Mouse (Mus musculus) layer of hippocampus, postnatal 10 days (tissue): Measurements from ENCODE around the gene Dstyk. TPM values are rescaled to one million over a fixed set of nuclear protein-coding genes. Genes with fewer than 3 reads are reported as not detected.
"Not testable (repeated sequence)": the region's sequence is repeated elsewhere in the genome, so short reads cannot be mapped to it uniquely, and the experiment has no call there.

Source experiments
- DNase-seq, 2 experiments: peaks; one replicate each; pipeline ENCODE4 v3.0.0; 2021; ENCODE audit warnings: low spot score in 2 of 2
- total RNA-seq, 2 experiments: library from RNA; stranded (reverse); gene quantifications; 2 replicates each; pipeline ENCODE4 v1.2.3; 2021

The Dstyk gene
- total RNA-seq, 2 experiments from 2014 or later = 31.0 to 34.9 TPM

GRCm38 (mm10) chr1:132436320-132436958, 19.1 kb downstream of the Dstyk start:
- DNase-seq = no peak

GRCm38 (mm10) chr1:132436960-132437359, 19.6 kb downstream of the Dstyk start:
- DNase-seq = no peak

DNA sequence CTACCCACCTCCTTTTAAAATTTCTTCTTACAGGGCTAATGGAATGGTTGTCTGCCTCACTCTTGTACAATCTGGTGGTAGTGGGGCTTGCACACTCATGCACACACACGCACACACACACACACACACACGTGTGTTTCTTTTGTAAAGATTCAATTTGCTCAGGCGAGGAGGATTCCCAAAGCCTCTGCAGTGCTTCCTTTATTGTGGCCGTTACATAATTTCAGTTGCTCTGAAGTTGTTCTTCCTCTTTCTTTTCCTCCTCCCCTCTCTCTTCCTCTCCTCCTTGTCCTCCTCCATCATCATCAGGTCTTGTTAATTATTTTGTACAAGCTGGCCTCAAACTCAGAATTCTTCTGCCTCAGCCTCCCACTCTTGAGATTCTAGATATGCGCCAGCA, 20.0 kb downstream of the Dstyk start:
- no peak for DNase-seq

DNA sequence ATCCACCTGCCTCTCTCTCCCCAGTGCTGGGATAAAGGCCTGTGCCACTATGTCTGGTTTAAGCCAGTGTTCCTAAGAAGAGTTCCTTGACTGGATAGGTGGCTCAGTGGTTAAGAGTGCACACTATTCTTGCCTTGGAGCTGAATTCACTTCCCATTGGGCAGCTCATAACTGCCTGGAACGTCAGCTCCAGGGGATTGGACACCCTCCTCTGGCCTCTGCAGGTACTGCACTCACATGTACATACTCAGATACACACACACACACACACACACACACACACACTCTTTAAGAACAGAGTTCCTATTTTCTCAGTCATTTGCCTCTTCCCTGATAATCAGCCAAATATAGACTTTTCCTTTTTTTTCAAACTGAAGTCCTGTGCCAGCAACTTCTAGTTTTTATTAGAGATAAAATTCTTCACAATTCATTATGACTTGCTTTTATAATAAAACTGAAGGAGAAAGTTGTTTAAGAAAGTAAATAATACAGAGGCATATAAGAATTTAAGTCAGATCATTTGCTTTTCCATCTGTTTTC, 23.6 kb downstream of the Dstyk start:
- no peak for DNase-seq

DNA sequence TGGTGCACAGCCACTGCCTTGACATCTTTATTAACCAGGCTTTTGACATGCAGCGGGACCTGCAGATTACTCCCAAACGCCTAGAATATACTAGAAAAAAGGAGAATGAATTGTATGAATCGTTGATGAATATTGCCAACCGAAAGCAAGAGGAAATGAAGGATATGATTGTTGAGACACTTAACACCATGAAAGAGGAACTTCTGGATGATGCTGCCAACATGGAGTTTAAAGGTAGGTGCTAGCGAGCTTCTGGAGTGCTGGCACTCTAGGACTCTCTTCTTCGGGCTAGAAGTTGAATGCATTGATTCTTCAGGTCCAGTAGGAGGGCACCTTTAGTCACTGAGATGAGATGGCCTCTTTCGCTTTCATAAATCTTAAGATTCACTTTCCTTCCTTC, 32.4 kb downstream of the Dstyk start:
- DNase-seq = no peak

GRCm38 (mm10) chr1:132464651-132465050, 47.3 kb downstream of the Dstyk start:
- DNase-seq = no peak

DNA sequence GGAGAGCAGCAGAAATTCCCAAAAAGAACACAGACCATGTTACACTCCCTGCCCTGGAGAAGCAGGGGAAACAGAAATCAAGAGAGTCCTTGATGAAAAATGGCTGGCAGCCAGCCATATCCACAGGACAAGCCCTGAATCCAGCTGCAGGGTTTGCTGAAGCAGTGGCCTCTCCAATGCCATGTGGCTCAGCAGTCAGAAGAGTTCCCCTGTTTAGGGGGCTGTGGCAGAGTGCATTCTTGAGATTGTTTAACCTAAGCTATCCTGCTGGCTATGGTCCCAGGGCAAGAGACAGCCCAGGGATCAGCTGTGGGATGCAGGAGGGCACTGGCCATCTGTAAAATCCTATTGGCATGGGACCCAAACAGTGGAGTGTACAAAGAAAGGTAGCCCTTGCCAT, 51.6 kb downstream of the Dstyk start:
- no peak for DNase-seq

GRCm38 (mm10) chr1:132469519-132469918, 52.2 kb downstream of the Dstyk start:
- no peak for DNase-seq

DNA sequence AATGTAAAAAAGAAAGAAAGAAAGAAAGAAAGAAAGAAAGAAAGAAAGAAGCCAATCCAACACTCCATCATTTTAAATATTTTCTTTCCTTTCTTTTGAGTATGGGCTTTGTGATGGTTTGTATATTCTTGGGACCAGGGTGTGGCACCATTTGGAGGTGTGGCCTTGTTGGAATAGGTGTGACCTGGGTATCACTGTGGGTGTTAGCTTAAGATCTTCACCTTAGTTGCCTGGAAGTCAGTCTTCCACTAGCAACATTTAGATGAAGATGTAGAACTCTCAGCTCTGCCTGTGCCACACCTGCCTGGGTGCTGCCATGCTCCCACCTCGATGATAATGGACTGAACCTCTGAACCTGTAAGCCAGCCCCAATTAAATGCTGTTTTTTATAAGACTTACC, 52.7 kb downstream of the Dstyk start:
- not testable (repeated sequence) for DNase-seq

GRCm38 (mm10) chr1:132471032-132471431, 53.7 kb downstream of the Dstyk start:
- DNase-seq = no peak

DNA sequence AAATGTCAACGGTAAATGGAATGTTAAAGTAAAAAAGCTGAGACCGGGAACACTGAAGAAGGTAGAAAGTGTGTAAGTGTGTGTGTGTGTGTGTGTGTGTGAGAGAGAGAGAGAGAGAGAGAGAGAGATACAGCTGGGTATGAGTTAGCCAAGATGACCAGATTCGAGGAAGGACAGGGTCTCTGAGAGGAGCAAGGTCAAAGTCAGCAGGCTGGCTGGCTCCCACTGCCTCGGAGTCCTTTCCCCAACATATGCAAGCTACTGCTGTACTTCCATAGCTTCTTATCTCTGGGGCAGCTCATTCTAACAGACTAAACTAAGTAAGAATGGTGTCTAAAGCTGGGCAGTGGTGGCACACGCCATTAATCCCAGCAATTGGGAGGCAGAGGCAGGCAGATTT, 54.1 kb downstream of the Dstyk start:
- DNase-seq = no peak

- DNase-seq = no peak
Measured at GRCm38 (mm10) chr1:132472537-132472936, 55.2 kb downstream of the Dstyk start.

DNA sequence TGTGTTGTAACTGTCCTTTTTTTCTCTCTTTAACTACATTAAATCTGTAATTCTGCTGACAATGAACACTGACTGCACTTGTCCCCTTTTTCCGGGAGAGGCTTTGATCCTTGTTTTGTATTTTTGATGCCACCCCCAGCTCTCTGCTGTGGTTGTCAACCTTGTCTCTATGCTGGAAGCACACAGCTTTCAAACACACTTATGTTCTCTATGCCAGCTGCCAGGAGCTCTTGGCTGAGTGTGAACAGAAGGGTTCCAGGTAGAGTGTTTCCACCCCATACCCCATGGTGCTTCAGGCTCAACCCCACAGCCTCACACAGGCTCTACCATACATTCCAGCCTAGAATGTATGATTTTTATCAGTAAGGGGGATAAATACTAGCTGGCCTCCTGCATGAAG, 57.1 kb downstream of the Dstyk start:
- no peak for DNase-seq

GRCm38 (mm10) chr1:132476575-132476927, 59.2 kb downstream of the Dstyk start:
- DNase-seq = no peak

- peak; percentile 88 to 93 for DNase-seq
Measured at GRCm38 (mm10) chr1:132476928-132477691, 59.8 kb downstream of the Dstyk start, which contains the start of gene Rbbp5. TSS of gene Rbbp5 (plus strand) at chr1:132477365.

DNA sequence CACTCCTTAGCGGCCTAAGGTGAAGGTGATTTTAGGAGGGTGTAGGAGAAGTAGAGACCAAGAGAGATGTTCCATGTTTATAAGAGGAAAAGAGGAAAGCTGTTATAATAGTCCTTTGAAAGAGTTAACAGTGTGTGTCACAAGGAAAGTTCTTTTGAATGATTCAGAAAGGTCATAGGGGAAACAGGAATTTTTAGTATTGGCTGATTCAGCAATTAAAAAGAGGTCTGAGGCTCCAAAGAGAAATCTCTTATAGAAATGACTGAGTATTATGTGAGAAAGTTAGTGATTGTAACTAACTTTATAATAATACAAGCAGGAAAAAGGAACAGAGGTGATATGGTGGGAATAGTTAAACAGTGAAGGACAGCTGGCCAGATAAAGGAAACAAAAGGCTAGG, 62.1 kb downstream of the Dstyk start:
- DNase-seq = no peak

DNA sequence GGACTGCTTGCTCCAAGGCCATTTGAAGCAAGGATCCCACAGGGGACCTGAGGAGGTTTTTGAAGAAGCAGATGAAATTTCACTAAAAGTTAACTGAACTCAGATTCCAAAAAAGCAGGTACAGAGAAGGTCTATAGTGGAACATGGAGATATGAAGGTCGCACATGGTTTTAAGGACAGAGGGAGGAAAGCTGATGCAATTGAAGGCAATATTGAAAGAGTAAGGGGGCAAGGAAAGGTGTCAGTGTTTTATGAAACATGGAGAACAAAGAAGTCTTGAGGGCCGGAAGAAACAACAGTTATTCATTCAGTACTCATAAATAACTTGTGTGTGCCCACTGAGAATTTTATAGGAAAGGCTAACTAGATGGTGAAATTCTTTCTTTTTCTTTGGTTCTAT, 64.3 kb downstream of the Dstyk start:
- DNase-seq = no peak

- no peak for DNase-seq
Measured at GRCm38 (mm10) chr1:132483234-132483633, 65.9 kb downstream of the Dstyk start.

- no peak for DNase-seq
Measured at GRCm38 (mm10) chr1:132483759-132484158, 66.4 kb downstream of the Dstyk start.

DNA sequence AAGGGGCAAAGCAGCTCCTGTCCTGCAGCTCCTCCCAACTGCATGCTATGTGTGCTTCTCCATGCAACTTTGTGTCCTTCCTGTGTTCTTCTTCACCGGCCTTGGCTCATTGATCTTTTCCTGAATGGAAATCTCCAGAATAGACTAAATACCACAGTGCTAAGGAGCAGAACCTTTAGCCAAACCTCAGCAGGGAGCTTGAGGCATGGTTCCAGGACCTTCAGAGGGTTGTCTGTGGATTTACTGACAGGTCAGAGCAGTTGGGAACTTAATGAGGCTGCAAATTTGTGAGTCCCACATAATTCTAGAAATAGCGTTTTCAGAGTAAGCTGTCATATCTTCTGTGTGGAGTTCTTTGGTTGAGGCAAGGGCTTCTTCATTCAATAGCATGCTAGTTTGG, 83.2 kb downstream of the Dstyk start:
- DNase-seq = no peak

GRCm38 (mm10) chr1:132505155-132505554, 87.8 kb downstream of the Dstyk start:
- DNase-seq = no peak

DNA sequence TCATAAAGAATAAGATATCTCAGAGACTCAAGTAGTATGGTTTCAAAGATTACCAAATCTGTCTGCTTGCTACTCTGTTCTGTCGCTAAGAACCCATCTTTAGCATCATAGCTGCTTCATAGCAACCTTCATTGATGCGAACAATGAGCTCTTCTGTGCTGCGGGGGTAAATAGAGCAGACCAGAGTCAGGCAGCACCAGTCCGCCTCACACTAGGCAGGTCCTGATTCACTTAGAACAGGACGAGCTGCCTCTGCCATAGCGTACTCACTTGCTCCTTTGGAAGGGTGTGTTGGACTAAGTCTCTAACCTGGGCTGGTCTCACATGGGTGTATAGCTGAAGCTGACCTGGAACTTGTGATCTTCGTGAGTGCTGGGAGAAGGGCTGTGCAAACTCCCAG, 88.7 kb downstream of the Dstyk start, which contains the start of gene Tmem81:
TSS of gene Tmem81 (plus strand) at position 173 of the 400 bp plus-strand sequence.
- DNase-seq = no peak

GRCm38 (mm10) chr1:132506656-132507055, 89.3 kb downstream of the Dstyk start:
- no peak for DNase-seq
